Mouse (Mus musculus) heart, postnatal 0 days (tissue): ENCODE measurements around the gene Hoxc6. TPM values are rescaled to one million over a fixed set of nuclear protein-coding genes. Genes with fewer than 3 reads are reported as not detected.
A peak's percentile ranks its signal among the peaks of the same experiment; 100 is the strongest.

Experiments used
- ATAC-seq: fragments of 200-750 bp; cut with Nextera tagmentation; 2 replicates; pipeline ENCODE4 v1.8.0; 2017; ENCODE audit warnings: low read depth, moderate number of reproducible peaks, moderate library complexity; ENCODE audit not compliant: insufficient read depth
- DNase-seq: peaks from one replicate; pipeline ENCODE4 v3.0.0-alpha.2; 2016; ENCODE audit warnings: low spot score
- H3K27ac ChIP-seq: fragments of 300-500 bp; sonication (generic); 2 replicates; pipeline ENCODE4 v1.5.1; 2014; ENCODE audit warnings: low read depth, mild to moderate bottlenecking
- H3K27me3 ChIP-seq: fragments of 300-500 bp; sonication (generic); 2 replicates; pipeline ENCODE4 v1.6.1; 2014; ENCODE audit warnings: low read length, mixed read lengths; ENCODE audit not compliant: control insufficient read depth, insufficient read depth
- H3K36me3 ChIP-seq: fragments of 300-500 bp; sonication (generic); replicated peaks from 2 replicates; pipeline ENCODE4 v1.6.1; 2014; ENCODE audit warnings: low read length, mixed read lengths; ENCODE audit not compliant: control insufficient read depth, insufficient read depth
- H3K4me1 ChIP-seq: fragments of 300-500 bp; sonication (generic); 2 replicates; pipeline ENCODE4 v1.6.1; 2014; ENCODE audit warnings: antibody characterized with exemption; ENCODE audit not compliant: control insufficient read depth, insufficient read depth
- H3K4me2 ChIP-seq: fragments of 300-500 bp; sonication (generic); 2 replicates; pipeline ENCODE4 v1.6.1; 2014; ENCODE audit warnings: low read depth, mild to moderate bottlenecking, low read length, moderate library complexity
- H3K4me3 ChIP-seq: fragments of 300-500 bp; sonication (generic); 2 replicates; pipeline ENCODE4 v1.5.1; 2014; ENCODE audit warnings: low read depth, low read length
- H3K9ac ChIP-seq: fragments of 300-500 bp; sonication (generic); replicated peaks from 2 replicates; pipeline ENCODE4 v1.6.1; 2014; ENCODE audit warnings: low read depth, low read length, mixed read lengths
- H3K9me3 ChIP-seq: fragments of 300-500 bp; sonication (generic); replicated peaks from 2 replicates; pipeline ENCODE4 v1.6.1; 2016; ENCODE audit warnings: low read length; ENCODE audit not compliant: control insufficient read depth
- CTCF ChIP-seq: IDR thresholded peaks from 2 replicates; pipeline ENCODE4 v1.5.1; 2016; ENCODE audit warnings: antibody characterized with exemption, control low read depth, low read depth
- EP300 ChIP-seq: IDR thresholded peaks from 2 replicates; pipeline ENCODE4 v1.6.1; 2016; ENCODE audit warnings: antibody characterized with exemption, low read depth
- WGBS: fragments of 180-500 bp; shearing (Covaris S2); extraction: QIAGEN DNeasy Blood & Tissue Kit; methylation state at CpG from one replicate; pipeline ENCODE4 v1.1.7; 2014; 5-methylcytosine and 5-hydroxymethylcytosine counted together
- polyA plus RNA-seq: library from polyadenylated mRNA; unstranded; fragments of >200 nt; fragmentation: Nextera tagmentation; extraction: Ambion mirVana; gene quantifications from 2 replicates; pipeline ENCODE4 v1.2.1, GENCODE M21; 2015
- total RNA-seq: library from RNA; depleted of rRNA; stranded (reverse); fragments of >200 nt; gene quantifications from 2 replicates; pipeline ENCODE4 v1.2.3, GENCODE M21; 2014; ENCODE audit warnings: low replicate concordance

The Hoxc6 gene
- total and polyA plus RNA-seq, 2 experiments from 2014 or later = not detected

DNA sequence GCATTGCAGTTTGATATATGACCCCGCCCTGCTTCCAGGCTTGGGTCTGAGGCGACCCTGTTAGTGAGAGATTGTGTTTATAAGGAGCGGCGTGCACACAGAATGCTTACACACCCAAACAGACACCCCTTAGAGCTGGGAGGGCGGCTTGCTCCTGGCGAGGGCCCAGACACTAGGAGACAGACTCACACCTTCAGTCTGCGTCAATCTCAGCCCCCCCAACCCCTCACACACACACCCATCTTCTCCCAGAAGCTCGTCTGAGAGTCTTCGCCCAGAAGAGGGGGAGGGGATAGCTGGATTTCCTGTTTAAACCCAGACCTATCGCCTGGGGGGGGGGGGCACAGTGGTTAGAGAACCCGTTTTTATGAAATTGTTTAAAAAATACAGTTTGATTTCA is 1.9 kb downstream of the Hoxc6 start:
- H3K36me3 ChIP-seq = no peaks in the 10 kb centered on the region
- H3K4me2 ChIP-seq = peak overlapping the region; percentile 72; the same call in 1 of the 2 replicates
- peaks cover 98% of the 10 kb centered on the region for H3K27me3 ChIP-seq
- H3K27ac ChIP-seq = no peak overlapping the region
- TF ChIP-seq CTCF (no peak), EP300 (no peak)
- ATAC-seq (no peak), DNase-seq (no peak)
- 44% methylated on average over 11 of the region's 11 CpGs for WGBS
- no peak overlapping the region for H3K9ac ChIP-seq
- H3K9me3 ChIP-seq = no peaks in the 10 kb centered on the region
- H3K4me3 ChIP-seq = peak overlapping the region; percentile 46; the same call in 1 of the 2 replicates
- H3K4me1 ChIP-seq = peaks cover 25% of the 10 kb centered on the region

DNA sequence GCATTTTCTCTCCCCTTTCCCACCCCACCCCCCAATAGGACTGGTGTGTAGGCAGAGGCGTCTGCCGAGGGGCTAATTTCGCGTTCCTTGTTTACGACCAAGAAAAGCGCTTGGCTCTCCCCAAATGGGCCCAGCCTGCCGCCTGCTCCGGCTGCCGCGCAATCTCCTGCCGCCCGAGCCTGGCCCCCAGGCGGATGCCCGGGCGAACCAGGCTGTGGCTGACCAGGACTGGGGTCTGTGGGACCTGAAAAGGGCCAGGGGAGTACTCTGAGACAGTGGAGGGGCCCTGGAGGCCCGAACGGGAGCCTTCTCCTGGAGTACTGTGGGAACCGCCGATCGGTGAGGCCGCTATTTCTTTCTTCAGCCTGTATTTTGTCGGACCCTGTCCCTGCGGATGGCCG is 2.4 kb downstream of the Hoxc6 start:
- no peaks in the 10 kb centered on the region for H3K9me3 ChIP-seq
- 26% methylated on average over 24 of the region's 24 CpGs for WGBS
- H3K4me1 ChIP-seq = peaks cover 25% of the 10 kb centered on the region
- ATAC-seq (no peak), DNase-seq (no peak)
- peaks cover 98% of the 10 kb centered on the region for H3K27me3 ChIP-seq
- H3K36me3 ChIP-seq = no peaks in the 10 kb centered on the region
- 0 out of 2 replicates have a peak overlapping the region, but pooled peaks have one; percentile 9 for H3K4me3 ChIP-seq
- no peak for TF ChIP-seq EP300
- no peak for TF ChIP-seq CTCF
- H3K9ac ChIP-seq = no peak overlapping the region
- H3K27ac ChIP-seq = no peak overlapping the region
- H3K4me2 ChIP-seq = peak overlapping the region; percentile 31

DNA sequence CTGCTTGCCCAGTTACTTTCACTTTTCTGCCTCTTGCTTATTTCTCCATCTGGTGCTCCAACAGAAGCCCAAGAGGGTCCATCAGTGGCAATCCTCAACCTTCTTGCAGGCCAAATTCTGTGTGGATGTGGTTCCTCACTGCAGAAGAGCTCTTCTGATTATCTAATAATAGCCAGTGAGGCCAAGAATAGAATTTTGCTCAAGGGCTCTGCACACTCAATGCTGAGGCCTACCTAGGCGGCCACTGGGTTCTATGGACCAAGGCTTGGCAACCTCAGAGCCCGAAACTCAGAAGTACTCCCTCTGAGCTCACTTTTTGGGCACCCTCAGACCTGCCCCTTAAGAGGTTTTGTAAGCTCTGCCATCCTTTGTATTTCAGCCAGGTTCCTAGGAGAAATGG is 3.3 kb downstream of the Hoxc6 start:
- no peak overlapping the region for H3K27ac ChIP-seq
- 37% methylated on average over 2 of the region's 2 CpGs for WGBS
- H3K27me3 ChIP-seq = peaks cover 98% of the 10 kb centered on the region
- H3K9ac ChIP-seq = no peak overlapping the region
- no peaks in the 10 kb centered on the region for H3K9me3 ChIP-seq
- H3K4me3 ChIP-seq = no peak overlapping the region
- DNase-seq = peak; percentile 56
- peak; percentile 56 for ATAC-seq
- no peak overlapping the region for H3K4me2 ChIP-seq
- no peaks in the 10 kb centered on the region for H3K36me3 ChIP-seq
- peaks cover 25% of the 10 kb centered on the region for H3K4me1 ChIP-seq
- no peak for TF ChIP-seq CTCF
- TF ChIP-seq EP300 = no peak

DNA sequence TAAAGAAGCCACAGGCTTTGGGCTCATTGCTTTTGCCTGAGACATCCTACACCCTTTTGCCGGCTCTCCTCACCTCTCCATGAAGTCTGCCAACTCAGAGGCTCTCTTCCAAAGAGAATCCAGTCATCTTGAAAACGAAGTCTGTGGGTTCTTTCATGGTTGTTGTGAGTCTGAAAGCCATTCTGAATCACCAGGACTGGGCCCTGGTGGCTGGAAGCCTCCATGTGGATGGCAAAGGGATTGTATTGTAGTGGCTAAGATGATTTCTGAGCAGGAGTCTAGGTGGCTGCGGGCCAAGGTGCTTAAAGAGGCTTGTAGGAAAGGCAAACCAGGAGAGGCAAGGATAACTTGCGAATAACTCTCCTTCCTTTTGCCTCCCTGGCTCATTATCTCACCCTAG is 4.1 kb downstream of the Hoxc6 start:
- no peak overlapping the region for H3K4me3 ChIP-seq
- ATAC-seq (no peak), DNase-seq (no peak)
- H3K9me3 ChIP-seq = no peaks in the 10 kb centered on the region
- peaks cover 25% of the 10 kb centered on the region for H3K4me1 ChIP-seq
- H3K36me3 ChIP-seq = no peaks in the 10 kb centered on the region
- 55% methylated on average over 4 of the region's 4 CpGs for WGBS
- TF ChIP-seq CTCF (no peak), EP300 (no peak)
- no peak overlapping the region for H3K4me2 ChIP-seq
- no peak overlapping the region for H3K9ac ChIP-seq
- H3K27me3 ChIP-seq = peaks cover 98% of the 10 kb centered on the region
- H3K27ac ChIP-seq = no peak overlapping the region

DNA sequence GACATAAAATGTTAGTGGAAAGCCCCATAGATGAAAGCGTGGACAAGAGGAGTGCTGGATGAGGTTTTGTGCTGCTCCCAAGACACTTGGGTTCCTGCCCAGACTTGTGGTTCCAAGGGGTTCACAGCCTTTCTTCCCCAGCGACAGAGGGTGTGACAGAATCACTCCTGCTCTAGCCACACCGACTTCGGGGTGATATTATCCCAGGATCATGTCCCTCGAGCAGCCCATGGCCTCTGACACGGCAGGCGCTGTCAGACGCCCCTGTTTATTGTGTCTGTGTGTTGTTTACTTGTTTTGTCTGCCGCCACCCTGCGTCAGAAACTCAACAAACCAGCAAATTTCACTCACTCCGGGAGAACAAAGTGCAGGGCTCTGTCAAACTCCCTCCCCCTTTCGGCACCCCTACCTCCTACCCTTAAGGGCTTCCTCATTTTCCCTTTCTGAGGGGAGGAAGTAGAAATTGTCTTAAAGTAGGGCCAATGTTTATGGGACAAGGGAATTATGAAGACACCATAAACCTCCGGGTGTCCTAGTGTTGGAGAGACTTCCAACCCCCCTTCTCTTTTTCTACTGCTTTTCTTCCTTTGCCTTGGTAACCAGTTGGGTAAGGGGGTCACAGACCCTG is 4.9 kb downstream of the Hoxc6 start:
- no peaks in the 10 kb centered on the region for H3K36me3 ChIP-seq
- H3K27me3 ChIP-seq = peaks cover 98% of the 10 kb centered on the region
- peaks cover 25% of the 10 kb centered on the region for H3K4me1 ChIP-seq
- WGBS = 39% methylated on average over 13 of the region's 13 CpGs
- H3K9me3 ChIP-seq = no peaks in the 10 kb centered on the region
- DNase-seq = no peak
- TF ChIP-seq EP300 = no peak
- TF ChIP-seq CTCF = no peak
- no peak overlapping the region for H3K4me3 ChIP-seq
- H3K27ac ChIP-seq = no peak overlapping the region
- H3K4me2 ChIP-seq = no peak overlapping the region
- H3K9ac ChIP-seq = no peak overlapping the region
- ATAC-seq = no peak

DNA sequence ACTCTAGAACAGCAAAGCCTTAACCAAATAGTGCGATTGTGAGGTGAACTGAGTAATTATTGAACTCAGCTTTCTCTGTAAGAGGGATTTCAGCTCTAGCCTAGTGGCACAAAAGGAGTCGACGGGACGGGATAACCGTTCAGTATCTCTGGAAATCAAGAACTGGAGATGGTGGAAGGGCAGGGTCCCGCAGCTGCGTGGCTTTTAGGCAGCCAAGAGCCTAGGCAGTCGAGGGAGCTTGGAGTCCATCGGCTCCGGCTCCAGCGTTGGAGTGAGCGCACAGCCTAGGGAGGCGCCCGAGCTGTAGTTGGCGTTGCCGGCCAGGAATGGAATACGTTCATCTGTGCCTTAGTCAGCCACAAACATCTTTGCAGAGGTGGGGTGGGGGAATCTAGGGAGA is 7.3 kb downstream of the Hoxc6 start:
- 3% methylated on average over 17 of the region's 17 CpGs for WGBS
- peaks cover 16% of the 10 kb centered on the region for H3K4me1 ChIP-seq
- DNase-seq = no peak
- no peak overlapping the region for H3K4me3 ChIP-seq
- ATAC-seq = no peak
- TF ChIP-seq EP300 (no peak), CTCF (no peak)
- no peaks in the 10 kb centered on the region for H3K9me3 ChIP-seq
- H3K27me3 ChIP-seq = peaks cover 98% of the 10 kb centered on the region
- H3K27ac ChIP-seq = no peak overlapping the region
- no peak overlapping the region for H3K9ac ChIP-seq
- no peaks in the 10 kb centered on the region for H3K36me3 ChIP-seq
- H3K4me2 ChIP-seq = no peak overlapping the region
